Mouse (Mus musculus) testis, adult 2 months (tissue): ENCODE measurements around the gene Mier2. TPM values are rescaled to one million over a fixed set of nuclear protein-coding genes. Genes with fewer than 3 reads are reported as not detected.

ENCODE experiments used
- H3K27ac ChIP-seq: fragments of 200-500 bp; 2 replicates; pipeline ENCODE4 v1.5.1; 2012; ENCODE audit warnings: low read depth, low read length; ENCODE audit not compliant: control insufficient read depth, insufficient read depth
- H3K27me3 ChIP-seq: fragments of 200-500 bp; 2 replicates; pipeline ENCODE4 v1.6.1; 2012; ENCODE audit warnings: mild to moderate bottlenecking, low read length, moderate library complexity; ENCODE audit not compliant: control insufficient read depth, insufficient read depth
- H3K36me3 ChIP-seq: fragments of 200-500 bp; 2 replicates; pipeline ENCODE4 v1.6.1; 2012; ENCODE audit warnings: mild to moderate bottlenecking, low read length; ENCODE audit not compliant: control insufficient read depth, insufficient read depth
- H3K4me1 ChIP-seq: fragments of 200-500 bp; 2 replicates; pipeline ENCODE4 v1.6.1; 2012; ENCODE audit warnings: low read length; ENCODE audit not compliant: control insufficient read depth, insufficient read depth
- H3K4me3 ChIP-seq: fragments of 200-500 bp; 2 replicates; pipeline ENCODE4 v1.5.1; 2012; ENCODE audit warnings: low read depth, mild to moderate bottlenecking, low read length, moderate library complexity, mixed read lengths; ENCODE audit not compliant: control insufficient read depth
- CTCF ChIP-seq: fragments of 200-500 bp; IDR thresholded peaks from 2 replicates; pipeline ENCODE4 v1.5.1; 2012; ENCODE audit warnings: low read depth, mild to moderate bottlenecking, inconsistent platforms, low read length, moderate library complexity; ENCODE audit not compliant: control insufficient read depth, insufficient read depth, insufficient replicate concordance
- POLR2A ChIP-seq: fragments of 200-500 bp; IDR thresholded peaks from 2 replicates; pipeline ENCODE4 v1.6.1; 2012; ENCODE audit warnings: low read depth, mild to moderate bottlenecking, inconsistent platforms, low read length, moderate library complexity; ENCODE audit not compliant: control insufficient read depth
- polyA plus RNA-seq: library from polyadenylated mRNA; depleted of rRNA; stranded (reverse); fragments of >200 nt; gene quantifications from 2 replicates; pipeline ENCODE4 v1.2.3, GENCODE M21; 2012

The Mier2 gene
- polyA plus RNA-seq, 1 experiment: 28.0 TPM

GRCm38 (mm10) chr10:79539701-79540495 is 15.1 kb downstream of the Mier2 start:
- Histone ChIP-seq H3K27me3 (no peaks in the 10 kb centered on the region), H3K36me3 (no peaks in the 10 kb centered on the region)

DNA sequence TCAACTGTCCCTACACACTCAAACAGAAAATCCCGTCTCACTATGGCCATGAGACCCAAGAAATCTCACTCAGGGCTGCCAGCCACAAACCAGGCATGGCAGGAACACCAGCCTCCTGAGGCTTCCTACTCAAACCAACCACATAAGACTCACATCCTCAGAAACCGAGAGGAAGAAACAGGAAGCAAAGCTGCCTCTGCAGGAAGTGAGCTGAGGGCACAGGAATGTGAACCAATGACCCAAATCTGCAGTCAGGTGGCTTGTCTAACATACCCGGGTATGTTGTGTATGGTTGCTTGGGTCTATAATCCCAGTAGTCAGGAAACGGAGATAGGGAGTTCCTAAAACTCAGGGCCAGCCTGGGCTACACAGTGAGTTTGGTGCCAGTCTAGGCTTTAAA is 16.1 kb downstream of the Mier2 start:
- Histone ChIP-seq H3K4me3 (no peak overlapping the region), H3K27me3 (no peaks in the 10 kb centered on the region), H3K27ac (no peak overlapping the region), H3K36me3 (no peaks in the 10 kb centered on the region), H3K4me1 (peaks cover 1% of the 10 kb centered on the region)
- TF ChIP-seq CTCF: no peak
- TF ChIP-seq POLR2A: no peak

More at GRCm38 (mm10) chr10:79539701-79540495, 15.1 kb downstream of the Mier2 start:
- TF ChIP-seq CTCF (no peak), POLR2A (no peak)
- H3K27ac ChIP-seq: no peak overlapping the region
- no peaks in the 10 kb centered on the region for H3K4me1 ChIP-seq
- H3K4me3 ChIP-seq: no peak overlapping the region

- Histone ChIP-seq H3K4me1 (peaks cover 6% of the 10 kb centered on the region), H3K27ac (no peak overlapping the region), H3K4me3 (no peak overlapping the region), H3K27me3 (no peaks in the 10 kb centered on the region), H3K36me3 (no peaks in the 10 kb centered on the region)
- no peak for TF ChIP-seq CTCF
- TF ChIP-seq POLR2A: no peak
Measured at GRCm38 (mm10) chr10:79538323-79538722, 16.7 kb downstream of the Mier2 start.

- no peaks in the 10 kb centered on the region for H3K36me3 ChIP-seq
- peaks cover 12% of the 10 kb centered on the region for H3K4me1 ChIP-seq
Measured at GRCm38 (mm10) chr10:79537781-79538180, 17.2 kb downstream of the Mier2 start.

DNA sequence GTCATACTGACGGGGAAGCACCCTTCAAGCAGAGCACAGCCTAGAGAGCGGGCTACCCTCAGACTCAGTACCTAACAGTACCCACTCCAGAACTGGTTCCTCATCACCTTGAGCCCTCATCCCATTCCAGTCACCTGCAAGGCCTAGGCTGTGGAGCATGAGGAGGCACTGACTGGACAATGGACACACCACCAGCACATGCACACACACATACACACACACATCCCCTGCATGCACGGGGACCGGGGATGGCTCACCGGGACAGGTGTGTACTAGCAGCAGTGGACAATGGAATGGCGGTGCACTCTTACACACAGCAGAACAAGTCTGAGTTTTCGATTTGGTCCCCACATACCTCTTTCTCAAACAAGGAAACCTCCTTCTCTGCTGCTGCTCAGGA is 17.7 kb downstream of the Mier2 start:
- Histone ChIP-seq H3K27ac (no peak overlapping the region), H3K4me3 (no peak overlapping the region), H3K36me3 (no peaks in the 10 kb centered on the region), H3K4me1 (peaks cover 13% of the 10 kb centered on the region), H3K27me3 (no peaks in the 10 kb centered on the region)
- TF ChIP-seq POLR2A: no peak
- TF ChIP-seq CTCF: no peak

More at GRCm38 (mm10) chr10:79537781-79538180, 17.2 kb downstream of the Mier2 start:
- Histone ChIP-seq H3K27me3 (no peaks in the 10 kb centered on the region), H3K4me3 (no peak overlapping the region), H3K27ac (no peak overlapping the region)
- TF ChIP-seq CTCF: no peak
- no peak for TF ChIP-seq POLR2A

GRCm38 (mm10) chr10:79536461-79537080 is 18.4 kb downstream of the Mier2 start:
- H3K27me3 ChIP-seq: no peaks in the 10 kb centered on the region
- H3K27ac ChIP-seq: no peak overlapping the region
- no peaks in the 10 kb centered on the region for H3K36me3 ChIP-seq
- TF ChIP-seq CTCF (no peak), POLR2A (no peak)
- H3K4me1 ChIP-seq: peaks cover 13% of the 10 kb centered on the region
- H3K4me3 ChIP-seq: no peak overlapping the region

GRCm38 (mm10) chr10:79535431-79535830 is 19.6 kb downstream of the Mier2 start:
- Histone ChIP-seq H3K27ac (no peak overlapping the region), H3K27me3 (no peaks in the 10 kb centered on the region), H3K36me3 (no peaks in the 10 kb centered on the region), H3K4me1 (peaks cover 13% of the 10 kb centered on the region), H3K4me3 (no peak overlapping the region)
- TF ChIP-seq CTCF (no peak), POLR2A (no peak)
